Mouse (Mus musculus) testis, postnatal 10 days (tissue): ENCODE results near the gene Tesk1.

Experiments
- DNase-seq: peaks from one replicate; pipeline ENCODE4 v3.0.0; 2021; ENCODE audit warnings: low spot score

Tesk1 gene

DNA sequence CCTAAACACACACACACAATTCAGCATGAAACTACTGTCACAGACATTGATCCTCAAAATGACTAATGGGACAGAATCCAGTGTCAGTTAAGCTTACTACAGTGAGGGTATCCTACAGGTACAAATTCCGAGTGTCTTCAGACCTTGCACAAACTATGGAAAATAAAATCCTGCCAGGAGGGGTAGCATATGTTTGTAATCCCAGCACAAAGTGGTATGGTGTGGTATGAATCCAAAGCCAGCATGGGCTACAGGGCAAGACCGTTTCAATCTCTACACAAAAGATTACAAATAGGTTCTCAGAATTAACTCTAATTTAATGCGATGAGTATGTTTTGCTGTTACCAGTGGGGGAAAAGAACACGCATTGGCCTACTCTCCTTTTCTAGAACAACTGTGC, at the start of gene Tesk1:
Tesk1 (plus strand) TSS at position 301 of the 400 bp plus-strand sequence.
- no peak for DNase-seq

DNA sequence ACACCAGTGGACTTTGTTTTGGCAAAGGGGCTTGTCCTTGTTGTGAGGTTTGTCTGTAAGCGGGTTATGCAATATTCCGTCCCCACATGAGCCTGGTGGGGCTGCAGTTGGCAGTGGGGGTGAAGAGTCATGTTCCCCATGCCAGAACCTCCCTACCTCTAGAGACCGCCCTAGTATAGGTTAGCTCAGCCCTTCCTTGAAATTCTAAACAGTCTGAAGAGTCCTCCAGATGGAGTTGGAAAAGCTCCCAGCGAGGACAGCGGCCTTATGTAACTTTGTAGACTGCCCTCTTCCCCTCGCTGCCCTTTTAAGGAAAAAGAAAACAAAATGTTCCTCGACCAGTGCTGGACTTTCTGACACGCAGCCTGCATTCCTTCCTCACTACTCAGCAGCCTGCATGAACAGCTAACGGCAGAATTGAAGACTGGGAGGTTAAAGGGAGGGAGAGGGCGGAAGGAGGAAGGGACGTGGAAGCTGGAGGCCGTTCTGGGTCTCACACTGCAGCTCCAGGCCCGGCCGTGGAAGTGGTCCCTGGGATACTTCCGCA, 47.3 kb upstream of the Tesk1 start:
- DNase-seq, result peak; percentile 65

DNA sequence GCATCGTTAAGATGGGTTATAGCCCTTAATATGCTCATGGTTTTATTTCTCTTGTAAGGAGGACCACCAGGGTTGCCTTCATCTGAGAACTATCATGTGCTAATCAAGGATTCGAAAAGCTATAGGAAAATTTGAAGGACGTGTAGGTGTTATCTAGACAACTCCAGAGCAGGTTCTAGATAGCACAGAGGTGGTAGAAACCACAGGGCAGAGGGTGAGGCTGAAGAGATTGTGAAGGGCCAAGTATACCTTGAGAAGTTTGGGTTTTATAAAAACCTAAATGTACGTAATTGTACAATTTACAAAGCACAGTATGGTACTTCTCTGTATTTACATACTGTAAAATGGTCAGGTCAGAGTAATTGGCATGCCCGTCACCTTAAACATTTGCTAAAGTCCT, 46.6 kb upstream of the Tesk1 start:
- DNase-seq, result no peak

DNA sequence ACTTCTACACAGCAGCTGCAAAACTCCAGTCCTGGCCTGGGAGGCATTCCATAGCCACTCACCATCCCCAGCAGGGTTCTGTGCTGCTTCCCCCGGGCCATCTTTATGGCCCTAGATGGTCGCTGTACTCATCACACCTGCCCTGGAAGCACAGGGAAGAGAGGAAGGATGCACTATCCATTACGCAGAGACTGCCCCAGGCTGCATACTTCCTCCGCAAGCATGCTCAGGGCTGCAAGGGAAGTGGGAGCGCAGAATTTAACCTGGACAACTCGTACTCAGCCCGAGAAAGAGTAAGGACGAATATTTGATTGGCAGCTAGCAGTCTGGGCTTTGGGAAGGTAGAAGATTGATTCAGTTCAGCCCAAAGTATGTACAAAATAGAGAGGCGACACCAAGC, 45.9 kb upstream of the Tesk1 start:
- no peak for DNase-seq

DNA sequence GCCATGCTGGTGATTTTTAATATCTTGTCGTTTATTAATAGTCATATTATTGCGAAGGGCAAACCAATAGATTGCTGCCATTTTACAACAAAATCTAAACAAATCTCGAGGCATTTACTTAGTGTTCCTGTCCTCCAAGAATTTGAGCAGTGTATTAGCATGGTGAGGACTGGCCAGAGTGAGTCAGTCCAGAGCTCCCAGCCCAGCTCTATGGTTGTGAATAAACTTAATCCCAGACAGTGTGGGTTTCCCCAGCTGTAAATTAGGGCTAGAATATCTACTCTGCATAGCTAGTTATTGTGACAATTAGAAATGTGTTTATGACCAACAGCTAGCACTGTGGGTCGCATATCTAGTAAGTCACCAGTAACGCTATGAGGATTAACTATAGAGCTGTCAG, 45.4 kb upstream of the Tesk1 start:
- no peak for DNase-seq

DNA sequence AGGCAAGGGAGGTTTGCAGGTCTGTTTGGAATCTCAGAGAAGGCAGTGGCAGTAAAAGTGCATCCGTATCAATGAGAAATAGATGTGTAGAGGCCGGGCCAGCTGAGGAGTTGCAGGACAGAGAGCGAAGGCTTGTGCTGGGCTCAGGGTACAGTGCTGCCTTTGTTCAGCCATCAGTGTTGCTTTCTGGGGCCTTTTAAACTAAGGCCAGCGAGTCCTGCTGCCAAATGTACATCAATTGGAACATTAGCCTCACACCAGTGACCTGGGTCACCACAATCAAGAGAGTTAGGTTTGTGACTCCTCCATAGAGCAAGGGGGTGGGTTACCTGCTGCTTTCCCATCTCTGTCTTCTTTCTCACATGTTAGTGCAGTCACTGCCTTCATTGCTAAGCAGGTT, 43.7 kb upstream of the Tesk1 start:
- peak; percentile 45 for DNase-seq

DNA sequence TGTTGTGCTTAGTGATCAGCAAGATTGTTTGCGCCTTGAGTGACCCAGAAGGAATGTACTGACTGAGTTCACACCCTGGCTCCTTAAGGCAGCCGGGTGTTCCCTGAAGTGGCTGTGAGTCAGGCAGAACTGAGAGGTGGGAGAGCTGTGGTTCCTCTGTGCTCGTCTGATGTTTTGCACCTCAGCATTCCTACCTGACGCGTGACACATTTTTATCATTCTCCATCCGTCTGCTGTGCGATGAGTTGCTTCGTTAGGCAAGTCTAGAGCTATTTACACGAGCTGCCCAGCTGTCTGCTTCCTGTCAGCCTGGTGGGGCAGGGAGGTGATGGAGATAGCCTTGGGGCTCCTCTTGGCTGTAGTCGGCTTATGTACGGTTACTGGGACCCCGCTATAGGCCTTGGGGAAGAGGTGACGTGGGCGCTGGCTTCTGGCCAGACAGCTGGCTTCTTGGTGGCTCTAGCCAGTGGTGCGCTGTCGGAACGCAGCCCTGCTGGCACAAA, 42.9 kb upstream of the Tesk1 start:
- DNase-seq, result peak; percentile 72

DNA sequence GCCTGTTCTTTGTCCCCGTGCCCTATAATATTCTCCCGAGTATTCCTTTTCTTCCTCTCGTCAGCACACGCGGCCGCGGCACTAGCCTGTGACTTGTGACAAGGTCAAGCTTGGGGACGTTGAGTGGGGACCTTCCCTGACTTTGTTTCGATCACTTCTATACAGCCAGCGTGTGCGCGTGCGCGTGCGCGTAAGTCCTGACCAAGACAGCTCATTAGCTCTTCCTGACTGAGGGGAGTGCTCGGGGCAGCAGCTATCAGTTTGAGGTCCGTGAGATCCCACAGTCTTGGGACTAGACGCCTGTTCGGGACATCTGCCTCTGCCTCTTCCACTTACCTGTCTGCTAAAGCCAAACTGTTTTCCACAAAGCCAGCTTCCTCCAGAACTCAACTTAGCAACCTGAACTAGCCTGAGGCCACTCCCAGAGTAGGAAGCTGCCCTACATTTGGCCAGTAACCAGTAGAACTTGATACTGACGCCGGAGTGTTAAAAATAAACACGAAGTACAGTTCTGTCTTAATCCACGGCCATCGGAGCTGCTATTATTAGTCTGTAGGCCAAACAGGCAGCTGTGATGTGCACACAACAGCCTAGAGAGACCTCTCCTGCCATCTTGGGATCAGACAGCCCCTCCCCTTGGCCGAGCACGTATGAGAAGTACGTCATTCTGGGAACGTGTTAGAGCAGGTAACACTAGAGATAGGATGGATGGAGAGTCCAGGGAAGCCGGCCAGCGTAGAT, 42.2 kb upstream of the Tesk1 start:
- peak; percentile 45 for DNase-seq

DNA sequence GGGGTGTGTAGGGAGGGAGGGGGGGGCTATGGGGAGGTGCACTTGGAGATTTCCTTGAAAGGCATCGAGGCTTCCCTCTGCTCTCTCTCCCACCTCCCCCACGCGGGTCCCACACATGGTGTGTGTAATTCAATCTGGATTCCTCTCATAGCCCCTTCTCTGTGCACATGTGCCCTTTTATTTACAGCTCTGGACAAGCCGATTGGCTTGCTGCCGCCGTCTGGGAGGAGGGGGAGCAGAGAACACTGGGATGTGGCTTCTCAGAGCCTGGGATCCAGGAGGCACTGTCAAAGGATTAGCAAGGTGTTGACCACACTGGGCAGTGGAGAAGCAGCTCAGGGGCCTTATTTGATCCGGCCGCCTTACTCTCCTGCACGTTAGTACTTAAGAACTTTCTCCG, 40.8 kb upstream of the Tesk1 start:
- DNase-seq, result peak; percentile 64

DNA sequence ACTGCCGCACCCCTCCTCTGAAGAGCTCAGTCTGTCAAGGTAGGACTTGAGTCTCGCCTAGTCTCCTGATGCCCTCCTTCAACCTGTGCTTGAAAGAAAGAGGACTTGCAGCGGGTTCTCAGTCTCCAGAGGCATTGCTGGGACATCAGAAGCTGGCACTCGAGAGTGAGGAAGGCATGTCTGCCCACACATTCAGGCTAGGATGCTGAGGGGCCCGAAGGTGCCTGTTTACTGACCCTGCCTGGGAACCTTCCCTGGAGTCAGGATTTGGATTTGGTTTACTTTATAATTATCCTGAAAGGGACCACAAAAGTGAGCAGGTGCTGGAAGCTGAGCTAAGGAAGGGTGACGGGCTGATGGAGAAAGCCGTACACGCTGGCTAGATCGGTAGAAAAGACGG, 40.3 kb upstream of the Tesk1 start:
- DNase-seq, result no peak

DNA sequence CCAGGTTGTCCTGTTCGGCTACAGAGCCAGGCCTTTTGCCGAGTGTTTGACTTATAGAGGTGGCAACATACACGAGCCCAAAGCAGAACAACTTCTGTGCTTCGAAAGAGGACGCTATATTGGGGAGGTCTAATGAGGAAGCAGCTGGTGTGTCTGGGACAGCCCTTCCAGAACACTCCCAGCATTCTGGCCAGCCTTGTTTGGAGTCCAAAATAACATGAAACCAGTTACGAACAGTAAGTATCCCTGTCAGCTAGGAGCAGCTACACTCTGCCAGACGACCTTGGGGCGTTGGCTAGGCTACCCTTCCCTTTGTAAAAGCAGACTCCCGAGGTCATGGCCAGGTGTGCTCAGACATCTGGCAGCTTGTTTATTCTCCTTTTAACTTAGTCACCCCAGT, 39.5 kb upstream of the Tesk1 start:
- peak; percentile 49 for DNase-seq

DNA sequence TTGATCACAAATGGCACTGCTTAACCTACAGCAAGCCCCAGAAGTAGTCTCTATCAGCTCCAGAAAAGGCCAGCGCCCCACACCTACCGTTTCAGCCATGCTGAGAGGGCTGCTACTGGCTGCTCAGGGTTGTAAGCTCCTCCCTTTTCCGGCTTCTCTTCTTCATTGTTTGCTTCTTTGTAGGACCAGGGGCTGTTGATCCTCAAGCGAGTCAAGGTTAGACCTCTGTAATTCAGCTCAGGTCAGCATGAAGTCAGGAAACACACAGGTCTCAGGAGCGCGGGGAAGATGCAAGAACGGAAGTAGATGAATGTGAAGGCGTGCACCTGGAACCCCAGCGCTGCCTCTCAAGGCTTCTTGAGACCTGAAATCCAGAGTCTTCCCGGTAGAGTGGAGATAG, 37.0 kb upstream of the Tesk1 start:
- no peak for DNase-seq

DNA sequence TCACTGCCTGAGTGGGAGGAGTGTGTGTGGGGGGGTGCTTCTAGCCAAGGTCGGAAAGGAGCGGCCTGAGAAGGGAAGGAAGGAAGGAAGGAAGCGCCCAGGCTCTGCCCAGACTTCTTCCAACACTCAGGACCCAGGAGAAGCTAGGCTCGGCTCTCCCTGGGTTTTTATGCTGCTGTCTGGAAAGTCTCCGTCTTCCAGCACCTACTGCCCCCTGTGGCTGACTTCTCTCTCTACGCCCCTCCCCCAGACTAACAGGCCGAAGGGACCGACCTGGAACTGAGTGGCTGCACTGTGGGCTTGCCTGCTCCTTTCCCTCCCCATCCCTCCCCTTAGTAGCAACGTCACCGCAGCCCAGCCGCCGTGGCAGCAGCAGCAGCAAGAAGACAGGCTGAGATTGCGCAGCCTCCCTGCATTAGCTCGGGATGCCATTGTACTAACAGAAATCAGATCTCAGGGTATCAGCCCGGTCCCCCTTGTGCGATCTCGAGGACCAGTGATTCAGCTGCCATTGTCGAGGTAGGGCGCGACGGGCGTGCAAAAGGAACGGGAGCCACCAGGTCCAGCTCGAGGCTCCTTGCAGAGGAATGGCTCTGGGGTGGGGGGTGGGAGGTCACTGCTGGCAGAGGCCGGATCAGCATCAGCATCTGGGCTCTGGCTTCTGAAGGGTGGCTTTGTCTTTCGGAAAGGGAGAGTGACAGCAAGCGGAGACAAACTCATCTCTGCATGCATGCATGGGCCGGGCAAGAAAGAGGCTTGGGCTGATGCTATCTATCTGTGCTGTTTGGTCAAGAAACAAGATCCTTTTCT, 35.4 kb upstream of the Tesk1 start:
- peak; percentile 84 for DNase-seq

DNA sequence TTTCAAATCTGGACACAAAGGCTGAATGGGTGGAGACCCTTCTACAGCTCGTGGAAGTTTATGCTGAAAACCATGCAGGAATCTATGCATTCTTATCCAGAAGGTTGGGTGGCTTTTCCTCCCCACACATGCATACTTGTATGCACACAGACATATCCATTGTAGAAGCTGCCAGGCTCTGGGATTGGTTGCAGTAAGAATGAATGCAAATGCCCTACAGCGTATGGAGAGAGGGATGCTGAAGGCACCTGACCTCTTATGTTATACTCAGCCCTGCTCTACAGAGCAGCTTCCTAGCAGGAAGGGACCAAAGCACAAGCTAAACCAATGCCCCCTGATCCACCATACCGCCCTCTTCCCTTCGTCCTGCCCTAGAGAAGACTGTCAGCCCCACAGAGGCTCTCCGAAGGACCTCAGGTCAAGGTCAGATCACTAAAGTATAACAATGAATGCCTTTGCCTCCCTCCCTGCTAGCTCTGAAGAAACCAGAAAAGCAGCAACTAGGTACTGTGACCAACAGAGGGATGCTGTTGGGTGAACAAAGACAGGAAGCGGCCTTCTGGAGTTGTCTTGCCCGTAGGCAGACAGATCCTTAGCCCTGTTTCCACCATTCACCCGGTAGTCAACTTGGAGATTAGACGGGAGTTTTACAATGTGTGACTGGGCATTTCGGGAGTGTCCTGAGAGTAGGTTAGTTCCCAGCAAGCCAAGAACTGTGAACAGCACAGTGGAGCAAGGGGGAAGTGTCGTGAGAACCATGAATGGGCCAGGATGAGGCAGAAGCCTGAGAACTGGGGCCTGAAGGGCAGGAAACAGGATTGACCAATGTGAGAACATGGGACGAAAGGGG, 34.4 kb upstream of the Tesk1 start:
- no peak for DNase-seq

DNA sequence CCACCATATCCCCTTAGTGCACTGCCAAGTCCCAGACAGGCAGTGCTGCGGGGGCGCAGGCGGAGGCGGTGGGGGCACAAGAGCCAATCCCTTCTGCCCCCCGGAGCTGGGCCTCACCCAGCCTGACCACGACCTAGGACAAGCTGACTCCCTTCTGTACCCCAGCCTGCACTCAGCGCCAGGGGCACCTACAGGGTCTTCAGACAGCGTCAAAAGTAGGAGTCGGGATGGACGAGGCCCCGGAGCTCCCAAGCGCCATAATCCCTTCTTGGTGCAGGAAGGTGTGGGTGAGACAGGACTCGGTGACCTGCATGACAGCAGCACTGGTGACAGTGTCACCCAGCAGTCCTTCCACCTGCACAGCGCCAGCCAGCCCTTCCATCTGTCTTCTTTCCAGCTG, 27.0 kb upstream of the Tesk1 start:
- DNase-seq, result no peak

DNA sequence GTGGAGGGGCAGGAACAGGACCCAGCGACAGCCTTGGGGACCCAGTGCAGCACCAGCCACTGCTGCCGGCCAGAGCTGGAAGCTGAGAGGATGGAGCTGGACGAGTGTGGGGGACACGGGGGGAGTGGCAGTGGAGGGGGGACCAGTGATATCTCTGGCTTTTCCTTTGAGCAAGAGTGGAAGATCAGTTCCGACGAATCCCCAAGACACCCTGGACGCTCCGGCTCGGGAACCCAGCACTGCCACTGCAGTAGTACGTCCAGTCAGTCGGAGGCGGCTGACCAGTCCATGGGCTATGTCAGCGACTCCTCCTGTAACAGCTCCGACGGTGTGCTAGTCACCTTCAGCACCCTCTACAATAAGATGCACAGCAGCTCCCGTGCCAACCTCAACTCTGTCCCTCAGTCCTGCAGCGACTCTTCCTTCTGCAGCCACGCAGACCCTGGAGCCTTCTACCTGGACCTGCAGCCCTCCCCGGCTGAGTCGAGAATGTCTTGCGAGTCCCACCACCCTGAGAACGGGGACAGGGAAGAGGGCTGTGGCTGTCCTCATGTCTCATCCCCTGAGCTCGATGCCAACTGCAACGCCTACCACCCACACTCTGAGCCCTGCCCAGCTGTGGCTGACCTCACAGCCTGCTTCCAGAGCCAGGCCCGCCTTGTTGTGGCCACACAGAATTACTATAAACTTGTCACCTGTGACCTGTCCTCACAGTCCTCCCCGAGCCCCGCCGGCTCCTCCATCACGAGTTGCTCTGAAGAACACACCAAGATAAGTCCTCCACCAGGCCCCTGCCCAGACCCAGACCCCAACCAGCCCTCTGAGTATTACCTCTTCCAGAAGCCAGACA, 26.3 kb upstream of the Tesk1 start:
- no peak for DNase-seq

DNA sequence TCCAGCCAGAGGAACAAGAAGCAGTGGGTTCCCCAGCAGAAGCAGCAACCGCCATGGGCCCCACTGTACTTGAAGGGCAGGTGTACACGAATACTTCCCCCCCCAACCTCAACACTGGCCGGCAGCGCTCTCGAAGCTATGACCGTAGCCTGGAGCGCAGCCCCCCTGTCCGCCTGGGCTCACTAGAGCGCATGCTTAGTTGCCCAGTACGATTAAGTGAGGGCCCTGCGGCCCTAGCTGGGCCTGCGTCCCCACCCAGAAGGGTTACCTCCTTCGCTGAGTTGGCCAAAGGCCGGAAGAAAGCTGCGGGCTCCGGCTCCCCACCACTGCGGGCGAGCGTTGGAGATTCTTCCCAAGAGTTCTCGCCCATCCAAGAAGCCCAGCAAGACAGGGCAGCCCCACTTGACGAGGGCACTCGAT, 25.7 kb upstream of the Tesk1 start:
- no peak for DNase-seq

DNA sequence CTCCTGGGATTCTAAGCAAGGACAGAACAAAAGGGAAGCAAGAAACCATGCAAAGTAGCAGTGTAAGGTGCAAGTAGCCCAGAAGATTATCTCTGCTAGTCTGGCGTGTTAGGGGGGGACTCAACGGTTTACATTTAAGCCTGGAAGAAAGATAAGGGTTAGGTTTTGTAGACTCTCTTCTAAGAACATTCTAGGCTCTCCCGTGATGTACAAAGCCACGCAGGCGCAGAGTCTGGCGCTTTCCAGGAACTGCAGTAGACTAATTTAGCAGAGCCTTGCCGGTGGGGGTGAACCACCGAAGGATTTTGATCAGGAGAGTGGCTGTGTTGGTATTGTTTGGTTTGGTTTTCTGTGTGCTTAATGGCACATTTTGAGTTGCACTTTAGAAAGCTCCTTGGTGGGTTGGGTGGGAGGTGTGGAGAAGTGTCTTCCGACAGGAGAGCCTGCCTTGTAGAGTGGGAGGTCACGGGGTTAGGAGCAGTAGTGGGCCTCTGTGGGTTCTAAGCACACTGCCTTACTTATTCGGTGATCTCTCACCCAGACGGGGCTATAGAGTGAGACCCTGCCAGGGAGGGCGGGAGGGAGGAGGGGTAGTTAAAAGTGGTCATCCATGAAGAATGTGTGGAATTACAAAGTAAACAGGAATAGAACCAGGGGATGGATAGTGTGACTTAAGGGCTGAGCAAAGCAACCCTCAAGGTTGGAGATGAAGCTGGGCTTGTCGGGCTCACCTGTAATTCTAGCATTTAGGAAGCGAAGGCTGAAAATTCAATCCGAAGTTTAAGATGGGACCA, 24.3 kb upstream of the Tesk1 start:
- DNase-seq, result no peak

DNA sequence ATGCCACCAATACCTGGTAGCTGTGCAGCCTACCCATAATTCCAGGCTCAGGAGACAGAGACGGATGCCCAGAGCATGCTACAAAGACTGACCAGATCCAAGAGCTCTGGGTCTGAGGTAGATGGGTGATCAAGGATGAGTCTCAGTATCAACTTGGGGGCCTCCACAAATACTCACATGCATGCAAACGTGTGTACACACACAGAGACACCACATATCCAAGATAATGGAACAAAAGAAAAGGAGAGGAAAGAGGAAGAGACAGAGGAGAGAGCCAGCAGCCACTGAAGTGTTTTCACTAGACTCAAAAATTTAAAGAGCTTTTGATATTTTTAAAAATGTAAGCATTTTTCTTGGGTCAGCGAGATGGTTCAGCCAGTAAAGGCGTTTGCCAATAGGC, 23.3 kb upstream of the Tesk1 start:
- no peak for DNase-seq

DNA sequence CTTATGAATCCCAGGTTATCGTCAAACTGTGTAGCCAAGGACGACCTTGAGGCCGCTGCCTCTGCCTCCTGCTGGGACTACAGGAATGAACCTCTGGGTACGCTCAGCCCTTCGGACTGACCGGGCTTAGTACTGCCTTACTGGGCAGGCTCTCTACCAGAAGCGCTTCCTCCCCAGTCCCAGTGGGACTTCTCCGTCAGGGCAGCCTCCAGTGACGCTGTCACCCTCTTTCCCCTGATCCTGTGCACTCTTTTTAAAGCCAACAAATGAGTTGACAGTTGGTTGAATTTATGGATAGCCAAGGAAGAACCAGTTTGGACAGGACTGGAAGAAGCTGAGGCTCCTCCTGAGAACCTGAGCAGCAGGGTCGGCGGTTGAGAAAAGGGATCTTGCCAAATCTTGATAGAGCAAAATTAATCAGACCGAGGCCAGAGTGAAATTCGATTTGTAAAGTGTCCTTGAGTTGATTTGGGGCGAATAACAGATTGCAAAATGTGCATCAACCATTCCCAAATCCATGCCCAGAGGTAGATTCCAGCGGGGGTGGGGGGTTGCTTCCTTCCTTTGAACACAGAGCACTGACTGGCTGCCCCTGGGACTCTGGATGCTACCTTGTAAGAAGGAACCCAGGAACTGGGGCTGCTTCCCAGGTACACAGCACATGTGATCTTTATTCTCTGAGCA, 22.6 kb upstream of the Tesk1 start:
- DNase-seq, result no peak
